Mouse (Mus musculus) heart, postnatal 14 days (tissue): ENCODE measurements around the gene 1700123O20Rik. TPM values are rescaled to one million over a fixed set of nuclear protein-coding genes. Genes with fewer than 3 reads are reported as not detected.

ENCODE experiments used
- DNase-seq, 2 experiments: peaks; one replicate each; pipeline ENCODE4 v3.0.0; 2021 to 2022
- intact Hi-C: fragments of 180-260 bp; cut with DNase I; formaldehyde crosslinking; loops from one replicate; pipeline ENCODE4 v1.15.1; 2025
- total RNA-seq, 2 experiments: library from RNA; stranded (reverse); gene quantifications; 2 replicates each; pipeline ENCODE4 v1.2.3; 2021

1700123O20Rik gene
- total RNA-seq, 2 experiments from 2014 or later, result 17.2 to 18.6 TPM

DNA sequence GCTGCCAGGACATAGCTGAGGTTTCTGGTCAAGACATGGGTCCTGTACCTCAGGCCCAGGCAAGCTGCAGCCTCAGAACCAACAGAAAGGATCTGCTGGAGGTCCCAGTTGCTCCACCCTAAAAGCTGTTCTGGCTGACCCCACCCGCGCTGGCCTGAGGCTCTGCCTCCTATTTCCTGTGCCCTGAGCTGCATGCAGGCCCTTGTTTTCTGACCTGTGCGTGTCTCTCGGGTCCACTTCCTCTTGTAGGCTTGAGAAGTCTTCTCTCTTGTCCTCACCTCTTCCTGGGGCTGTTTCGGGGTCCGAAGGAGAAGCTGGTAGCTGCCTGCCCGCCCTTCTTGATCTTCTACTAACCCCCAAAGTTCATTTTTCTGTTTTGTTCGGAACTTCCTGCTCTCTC, 26.8 kb downstream of the 1700123O20Rik start:
- intact Hi-C loops, result loop anchor here (5.0 kb wide), 2 partner anchors 149 to 224 kb away; partner anchors contain the start of gene Cmtm5
- peak; percentile 25 to 32 for DNase-seq

DNA sequence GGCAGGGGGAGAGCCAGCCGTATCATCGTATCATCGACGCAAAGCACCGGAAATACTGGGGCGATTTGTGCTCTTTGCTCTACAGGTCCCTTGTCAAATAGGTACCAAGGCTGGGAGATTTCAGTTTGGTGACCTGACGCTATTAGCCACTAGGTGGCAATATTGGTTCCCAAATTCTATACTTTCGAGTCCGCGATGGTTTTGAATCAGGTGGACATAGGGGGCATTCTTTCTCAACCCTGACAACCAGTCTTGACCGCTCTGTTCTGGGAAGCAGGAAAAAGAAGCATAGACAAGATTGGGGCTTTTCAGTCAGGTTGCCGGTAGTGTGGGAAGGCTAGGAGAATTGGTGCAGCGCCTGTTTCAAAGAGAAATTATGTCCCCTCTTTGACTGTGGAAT, 28.1 kb downstream of the 1700123O20Rik start:
- DNase-seq, result peak; percentile 58 to 69
- intact Hi-C loops, result loop anchor here (1.0 to 5.0 kb wide), 3 partner anchors 104 to 223 kb away; partner anchors contain the start of gene Cmtm5

GRCm38 (mm10) chr14:54714617-54715081, 28.6 kb downstream of the 1700123O20Rik start:
- no peak for DNase-seq
- intact Hi-C loops, result loop anchor here (1.0 to 5.0 kb wide), 4 partner anchors 72 to 223 kb away; partner anchors contain the start of gene Cmtm5

- intact Hi-C loops, result loop anchor here (1.0 kb wide), 1 partner anchor 71 kb away; no protein-coding TSS in a partner anchor
- no peak for DNase-seq
Measured at GRCm38 (mm10) chr14:54715402-54715801, 29.4 kb downstream of the 1700123O20Rik start.

GRCm38 (mm10) chr14:54720041-54720440, 34.0 kb downstream of the 1700123O20Rik start:
- intact Hi-C loops, result no loop called here
- DNase-seq, result no peak

- no peak for DNase-seq
- intact Hi-C loops, result no loop called here
Measured at GRCm38 (mm10) chr14:54720654-54721350, 34.8 kb downstream of the 1700123O20Rik start.

DNA sequence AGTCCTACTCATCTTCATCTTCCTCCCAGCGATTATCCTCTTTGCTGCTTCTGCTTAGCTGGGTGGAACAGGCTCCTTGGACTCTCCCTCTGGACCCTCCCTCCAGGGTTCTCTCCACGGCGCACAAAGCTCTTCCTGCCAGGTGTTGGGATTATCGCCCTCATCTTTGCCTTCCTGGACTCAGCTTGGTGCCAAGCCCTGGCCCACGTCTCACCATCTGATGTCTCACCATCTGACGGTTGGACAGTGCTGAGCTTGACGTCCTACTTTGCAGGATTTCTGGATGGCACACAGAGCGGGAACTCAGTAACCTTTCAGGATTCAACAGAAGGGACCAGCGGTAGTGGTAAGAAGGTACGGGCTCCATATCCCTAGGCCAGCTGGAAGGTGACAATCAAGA, 35.7 kb downstream of the 1700123O20Rik start:
- intact Hi-C loops, result no loop called here

DNA sequence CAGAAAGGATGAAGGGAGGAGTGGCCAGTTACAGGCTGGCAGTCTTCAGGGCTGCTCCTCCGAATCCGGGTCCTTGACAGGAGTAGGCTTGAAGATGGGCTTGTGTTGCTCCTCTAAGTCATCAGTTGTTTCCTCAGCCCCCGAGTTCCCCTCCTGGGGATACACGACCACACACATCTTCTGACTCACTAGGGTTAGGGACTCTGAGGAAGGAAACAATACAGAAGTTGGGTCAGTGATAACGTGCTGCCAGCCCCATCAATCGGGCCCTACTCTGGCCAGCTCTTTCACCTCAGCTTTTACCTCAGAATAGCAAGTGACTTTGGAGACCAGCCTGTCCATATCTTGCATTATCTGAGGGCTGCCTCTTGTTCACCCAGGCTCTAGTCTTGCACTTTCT, 38.0 kb downstream of the 1700123O20Rik start:
- intact Hi-C loops, result no loop called here
- no peak for DNase-seq

More for the DNA sequence above, 35.7 kb downstream of the 1700123O20Rik start:
- no peak for DNase-seq

DNA sequence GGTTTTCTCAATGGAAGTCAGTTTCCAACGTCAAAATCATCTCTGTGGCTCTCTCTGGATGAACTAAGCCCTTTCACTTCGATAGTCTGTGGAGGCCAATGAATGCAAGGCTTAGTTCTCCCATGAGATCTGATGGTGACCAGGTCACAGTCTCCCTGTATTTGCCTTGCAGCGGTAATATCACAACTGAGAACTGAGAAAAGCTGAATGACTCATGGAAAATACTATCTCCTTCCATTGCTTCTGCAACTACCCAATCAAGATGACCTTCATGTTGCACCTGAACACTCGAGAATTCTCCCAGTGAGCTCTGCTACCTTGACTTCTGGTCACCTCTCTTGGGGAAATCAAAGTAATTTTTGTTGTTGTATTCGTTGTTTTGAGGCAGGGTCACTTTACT, 41.5 kb downstream of the 1700123O20Rik start:
- DNase-seq, result no peak
- intact Hi-C loops, result no loop called here

GRCm38 (mm10) chr14:54728823-54729653, 43.0 kb downstream of the 1700123O20Rik start:
- intact Hi-C loops, result no loop called here
- DNase-seq, result no peak

GRCm38 (mm10) chr14:54730305-54730704, 44.3 kb downstream of the 1700123O20Rik start:
- intact Hi-C loops, result no loop called here
- DNase-seq, result no peak

DNA sequence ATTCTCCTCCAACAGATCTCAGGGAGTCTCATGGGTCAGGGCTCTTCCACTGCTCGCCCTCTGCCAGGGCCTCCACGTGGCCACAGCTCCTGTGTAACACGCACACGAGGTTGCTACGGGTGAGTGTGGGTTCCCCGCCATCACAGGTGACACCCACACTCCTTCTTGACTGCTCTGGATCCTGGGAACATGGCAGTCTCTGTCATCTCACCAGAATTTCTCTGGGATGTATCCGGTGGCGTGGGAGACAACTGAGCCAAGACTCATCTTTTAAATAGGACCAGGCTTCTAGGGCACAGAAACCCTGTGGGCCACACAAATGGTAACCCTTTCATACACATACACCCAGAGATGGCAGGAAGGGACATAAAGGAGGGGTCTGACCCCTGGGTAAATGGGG, 46.2 kb downstream of the 1700123O20Rik start:
- intact Hi-C loops, result no loop called here
- no peak for DNase-seq

DNA sequence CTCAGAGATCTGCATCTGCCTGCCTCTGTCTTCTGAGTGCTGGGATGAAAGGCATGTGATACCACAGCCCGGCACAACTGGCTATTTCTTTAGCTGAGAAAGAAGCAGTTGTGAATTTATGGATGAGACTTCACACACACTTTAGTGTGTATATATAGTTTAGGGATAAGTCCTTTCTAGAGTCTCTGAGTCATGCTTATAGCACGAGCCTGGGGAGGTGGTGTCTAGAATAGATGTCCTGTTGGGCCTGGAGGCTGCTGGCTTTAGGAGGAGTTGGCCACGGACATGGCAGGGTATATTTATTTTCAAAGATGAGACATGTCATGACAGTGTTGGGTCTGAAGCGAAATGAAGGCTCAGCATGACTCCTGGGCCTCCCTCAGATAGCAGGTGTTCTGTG, 48.0 kb downstream of the 1700123O20Rik start:
- intact Hi-C loops, result no loop called here
- DNase-seq, result no peak

DNA sequence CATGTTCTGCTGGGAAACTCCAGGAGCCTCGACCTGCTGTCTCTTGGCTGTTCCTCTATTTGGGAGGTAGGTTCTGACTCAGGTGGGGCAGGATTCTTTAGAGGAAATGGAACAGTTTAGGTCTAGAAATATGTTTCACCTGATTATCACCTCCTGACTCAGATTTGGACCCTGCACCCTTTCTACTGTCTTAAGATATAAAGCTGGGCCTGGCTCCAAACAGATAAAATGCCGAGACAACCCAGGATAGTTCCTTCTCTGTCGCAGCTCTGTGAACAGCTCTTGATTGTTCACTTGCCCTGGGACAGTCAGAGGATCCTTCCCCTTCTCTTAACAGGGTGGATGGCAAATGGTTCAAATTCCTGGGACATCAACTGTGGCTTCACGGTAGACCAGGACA, 49.2 kb downstream of the 1700123O20Rik start:
- intact Hi-C loops, result no loop called here
- no peak for DNase-seq

- intact Hi-C loops, result no loop called here
- no peak for DNase-seq
Measured at GRCm38 (mm10) chr14:54736555-54737552, 50.8 kb downstream of the 1700123O20Rik start.

GRCm38 (mm10) chr14:54737634-54738033, 51.6 kb downstream of the 1700123O20Rik start:
- intact Hi-C loops, result no loop called here
- DNase-seq, result no peak
